Comparison of ENCODE assay signal across 17 mouse cellular contexts in the genomic region with DNA sequence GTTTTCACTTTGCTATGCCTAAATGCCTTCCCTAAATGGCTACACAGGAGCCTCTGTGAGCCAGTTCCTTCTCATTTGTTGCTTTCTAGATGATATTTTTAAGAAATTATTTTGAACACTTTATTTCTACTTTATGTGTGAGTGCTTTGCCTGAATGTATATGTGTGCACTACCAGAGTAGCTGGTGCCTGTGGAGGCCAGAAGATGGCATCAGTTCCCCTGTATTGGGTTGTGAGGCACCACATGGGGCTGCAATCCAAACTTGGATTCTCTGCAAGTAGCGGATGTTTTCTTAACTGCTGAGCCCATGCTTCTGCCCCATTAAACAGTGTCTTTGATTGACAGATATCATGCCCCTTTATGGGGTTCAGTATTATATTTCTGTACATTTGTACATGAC.
DNase-seq lines count a peak whose midpoint lies in the region; ATAC-seq and TF ChIP-seq lines count a peak whose summit lies in the region.
"Had no signal": no experiment of that assay in that cellular context is flagged by ENCODE, and none has a peak within 500 bp of the region (broad histone marks: within the 10 kb centered on the region; RNA-seq: fewer than 3 reads in every experiment).

No protein-coding gene starts in this region.

- H3K9ac ChIP-seq in liver, adult 2 months (ENCODE audit: low read depth, low read length): no peak overlapping the region
- H3K9ac ChIP-seq in liver, embryonic 11.5 days (ENCODE audit: low read depth, low read length): no peak overlapping the region
- H3K9ac ChIP-seq: hindbrain, embryonic 13.5 days; midbrain, embryonic 12.5 days had no signal

- H3K79me2 ChIP-seq in liver, adult 2 months (ENCODE audit: control insufficient read depth, insufficient read depth, low read length): no peaks in the 10 kb centered on the region

- no peak for TF ChIP-seq CTCF in liver, adult 2 months (IDR thresholded peaks at IDR 0.05; ENCODE audit: low read depth, low read length)
- TF ChIP-seq CTCF in Patski (IDR thresholded peaks at IDR 0.05): peak; percentile 65

- no peaks in the 10 kb centered on the region for H3K9me3 ChIP-seq in liver, embryonic 11.5 days (ENCODE audit: control insufficient read depth, low read length)
- H3K9me3 ChIP-seq: hindbrain, embryonic 13.5 days; midbrain, embryonic 12.5 days had no signal

- H3K27ac ChIP-seq in liver, adult 2 months (replicated peaks; ENCODE audit: insufficient read depth, low read depth, low read length): no peak overlapping the region
- no peak overlapping the region for H3K27ac ChIP-seq in liver, embryonic 11.5 days (ENCODE audit: low read depth, low read length)
- H3K27ac ChIP-seq: hindbrain, embryonic 13.5 days; midbrain, embryonic 12.5 days had no signal

- H3K27me3 ChIP-seq in liver, adult 2 months (ENCODE audit: control insufficient read depth, insufficient read depth, low read length): no peaks in the 10 kb centered on the region
- no peaks in the 10 kb centered on the region for H3K27me3 ChIP-seq in liver, embryonic 11.5 days (replicated peaks; ENCODE audit: control insufficient read depth, insufficient read depth, low read length)
- H3K27me3 ChIP-seq in Patski: no peaks in the 10 kb centered on the region
- H3K27me3 ChIP-seq: hindbrain, embryonic 13.5 days; midbrain, embryonic 12.5 days had no signal

- no peaks in the 10 kb centered on the region for H3K36me3 ChIP-seq in liver, adult 2 months (ENCODE audit: control insufficient read depth, insufficient read depth, low read length)
- H3K36me3 ChIP-seq in liver, embryonic 11.5 days (ENCODE audit: control insufficient read depth, insufficient read depth, low read length): no peaks in the 10 kb centered on the region
- H3K36me3 ChIP-seq: hindbrain, embryonic 13.5 days; midbrain, embryonic 12.5 days had no signal

- ATAC-seq in liver, embryonic 11.5 days (replicated peaks; ENCODE audit: low FRiP score): no peak
- no peak for ATAC-seq in Patski

- peak; percentile 9 to 19 for DNase-seq in cerebellum, postnatal 10 days
- no peak for DNase-seq in cerebellum, postnatal 36 days
- DNase-seq in heart, postnatal 4 days: peak; percentile 14
- DNase-seq in heart, adult 9 months (ENCODE audit: low spot score in 2 of 2): no peak
- DNase-seq in liver, adult 2 months (ENCODE audit: extremely low read depth, low read depth, low spot score): peak; percentile 4
- no peak for DNase-seq in liver, embryonic 11.5 days (ENCODE audit: low spot score)
- DNase-seq in Patski (ENCODE audit: low read depth, low spot score): no peak
- no peak for DNase-seq in adrenal gland, postnatal 36 days
- DNase-seq: adrenal gland, adult 2 months; cerebellum, adult 18-20 months; gastrocnemius, postnatal 10 days; kidney, adult 18-20 months; lung, postnatal 36 days; right cerebral cortex, postnatal 14 days; thymus, postnatal 25 days had no signal

- no peaks in the 10 kb centered on the region for H3K4me1 ChIP-seq in liver, adult 2 months (ENCODE audit: control insufficient read depth, insufficient read depth, low read length)
- no peaks in the 10 kb centered on the region for H3K4me1 ChIP-seq in liver, embryonic 11.5 days (replicated peaks; ENCODE audit: control insufficient read depth, insufficient read depth, low read length)
- H3K4me1 ChIP-seq: hindbrain, embryonic 13.5 days; midbrain, embryonic 12.5 days had no signal

- POLR2A ChIA-PET in Patski (lab: Charles Lee): no interaction called here

- TF ChIP-seq POLR2A in liver, adult 2 months (IDR thresholded peaks at IDR 0.05; ENCODE audit: extremely low read depth, insufficient read depth, low read length): no peak

- no peak overlapping the region for H3K4me2 ChIP-seq in liver, embryonic 11.5 days
- H3K4me2 ChIP-seq: hindbrain, embryonic 13.5 days; midbrain, embryonic 12.5 days had no signal

- CTCF ChIA-PET in Patski (lab: Charles Lee): interaction anchor here (0.6 to 1.3 kb wide), 3 partner anchors 15 to 706 kb away, joined by 3 read pairs; no protein-coding TSS in a partner anchor

- in situ Hi-C loops in Patski (cut with MboI; ENCODE audit: low pct_unique_long_range_greater_than_20kb): loop anchor here (25.0 kb wide), 1 partner anchor 699 kb away; a partner anchor contains a TSS

- H3K4me3 ChIP-seq in liver, adult 2 months (ENCODE audit: insufficient read depth, low read depth, low read length): no peak overlapping the region
- no peak overlapping the region for H3K4me3 ChIP-seq in liver, embryonic 11.5 days (ENCODE audit: low read depth, low read length)
- H3K4me3 ChIP-seq: hindbrain, embryonic 13.5 days; midbrain, embryonic 12.5 days had no signal

- WGBS in liver, adult 2 months: 75% methylated on average over 1 of the region's 1 CpGs
- 88% methylated on average over 1 of the region's 1 CpGs for WGBS in liver, embryonic 11.5 days

Comparison
In these comparisons a context has a peak if more than half of its experiments do, and no peak if none do; other contexts are left out.
1. DNase-seq: peak in cerebellum, postnatal 10 days (2 of 2), heart, postnatal 4 days (single experiment) and liver, adult 2 months (single experiment); none in cerebellum, postnatal 36 days (0 of 2), heart, adult 9 months (0 of 2), liver, embryonic 11.5 days (single experiment), Patski (single experiment) and adrenal gland, postnatal 36 days (0 of 2).